Mouse (Mus musculus) heart, adult 18-20 months (tissue): ENCODE data around the gene Eef1a1. TPM values are rescaled to one million over a fixed set of nuclear protein-coding genes. Genes with fewer than 3 reads are reported as not detected.

ENCODE experiments used
- DNase-seq, 2 experiments: peaks; one replicate each; pipeline ENCODE4 v3.0.0; 2021 to 2022; ENCODE audit warnings: mixed read lengths in 1 of 2
- total RNA-seq, 2 experiments: library from RNA; stranded (reverse); gene quantifications; 2 replicates each; pipeline ENCODE4 v1.2.3; 2021

Eef1a1 gene
- total RNA-seq, 2 experiments from 2014 or later = 994 to 1,266 TPM

- DNase-seq = peak in 1 of 2 experiments; percentile 8
Observed at GRCm38 (mm10) chr9:78476531-78477020, 12.4 kb downstream of the Eef1a1 start.

DNA sequence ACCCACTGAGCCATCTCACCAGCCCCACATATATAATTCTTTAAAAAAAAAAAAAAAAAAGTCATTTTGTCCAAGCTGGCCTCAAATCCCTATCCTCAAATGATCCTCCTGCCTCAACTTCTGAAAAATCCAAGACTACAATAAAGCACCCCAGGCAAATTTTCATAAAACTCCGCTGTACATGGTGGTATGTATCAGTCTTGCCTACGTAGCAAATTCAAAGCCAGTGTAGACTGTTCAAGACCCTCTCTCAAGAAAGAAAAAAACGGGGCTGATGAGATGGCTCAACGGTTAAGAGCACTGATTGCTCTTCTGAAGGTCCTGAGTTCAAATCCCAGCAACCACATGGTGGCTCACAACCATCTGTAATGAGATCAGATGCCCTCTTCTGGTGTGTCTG, 13.1 kb downstream of the Eef1a1 start:
- DNase-seq = no peak

- no peak for DNase-seq
Observed at GRCm38 (mm10) chr9:78475383-78475780, 13.6 kb downstream of the Eef1a1 start.

- DNase-seq = no peak
Observed at GRCm38 (mm10) chr9:78474771-78475382, 14.1 kb downstream of the Eef1a1 start.

- no peak for DNase-seq
Observed at GRCm38 (mm10) chr9:78474270-78474669, 14.7 kb downstream of the Eef1a1 start.

DNA sequence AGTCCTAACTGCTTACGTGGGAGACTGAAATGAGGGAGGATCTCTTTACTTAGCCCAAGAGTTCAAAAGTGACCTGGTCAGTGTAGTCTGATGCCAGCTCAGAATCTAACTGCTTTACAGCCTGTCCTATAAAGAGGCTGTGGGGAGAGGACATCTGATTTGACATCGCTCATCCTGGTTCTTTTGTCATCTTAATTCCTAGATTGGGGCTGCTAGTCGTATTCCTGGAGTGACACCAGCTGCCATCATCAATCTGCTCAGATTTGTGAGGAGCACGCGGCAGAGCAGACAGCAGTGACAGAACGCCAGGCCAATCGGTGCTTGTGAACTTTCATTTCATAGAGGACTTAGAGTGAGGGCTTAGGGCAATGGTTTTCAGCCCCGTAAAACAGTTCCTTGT, 15.4 kb downstream of the Eef1a1 start:
- no peak for DNase-seq

GRCm38 (mm10) chr9:78465725-78466124, 23.2 kb downstream of the Eef1a1 start:
- DNase-seq = no peak

DNA sequence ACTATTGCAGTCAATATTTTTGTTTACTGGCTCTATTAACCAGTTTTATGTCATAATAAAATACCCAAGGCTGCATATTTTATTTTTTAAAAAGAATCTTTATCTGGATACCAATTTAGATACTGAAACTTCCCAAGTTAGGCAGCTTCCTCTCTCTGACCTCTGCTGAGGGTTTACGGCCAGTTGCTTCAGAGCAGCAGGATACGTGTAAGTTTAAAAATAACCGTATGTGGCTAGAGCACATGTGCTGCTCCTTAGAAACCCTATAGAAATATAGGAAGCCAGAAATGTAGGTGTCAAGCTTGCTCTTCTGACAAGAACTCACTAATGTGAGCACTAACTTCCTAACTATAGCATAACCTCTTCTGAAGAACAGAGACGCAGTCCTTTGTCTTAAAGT, 25.6 kb downstream of the Eef1a1 start:
- no peak for DNase-seq

DNA sequence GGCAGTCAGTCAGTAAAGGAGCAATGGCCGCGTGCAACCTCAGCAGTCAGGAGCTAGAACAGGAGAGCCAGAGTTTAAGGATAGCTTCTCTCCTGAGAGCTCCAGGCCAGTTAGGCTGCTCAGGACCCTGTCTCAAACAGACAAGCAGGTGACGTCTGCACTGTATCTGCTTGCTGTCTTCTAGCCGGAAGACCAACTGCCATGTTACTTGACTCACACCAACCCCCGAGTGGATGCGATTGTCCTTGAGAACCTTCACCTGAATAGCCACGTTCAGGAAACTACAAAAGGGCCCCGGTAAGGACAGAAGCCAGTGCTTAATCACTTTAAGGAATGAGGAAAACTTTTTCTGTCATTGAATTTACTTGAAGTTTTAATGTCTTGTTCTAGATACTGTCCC, 31.9 kb downstream of the Eef1a1 start:
- no peak for DNase-seq

DNA sequence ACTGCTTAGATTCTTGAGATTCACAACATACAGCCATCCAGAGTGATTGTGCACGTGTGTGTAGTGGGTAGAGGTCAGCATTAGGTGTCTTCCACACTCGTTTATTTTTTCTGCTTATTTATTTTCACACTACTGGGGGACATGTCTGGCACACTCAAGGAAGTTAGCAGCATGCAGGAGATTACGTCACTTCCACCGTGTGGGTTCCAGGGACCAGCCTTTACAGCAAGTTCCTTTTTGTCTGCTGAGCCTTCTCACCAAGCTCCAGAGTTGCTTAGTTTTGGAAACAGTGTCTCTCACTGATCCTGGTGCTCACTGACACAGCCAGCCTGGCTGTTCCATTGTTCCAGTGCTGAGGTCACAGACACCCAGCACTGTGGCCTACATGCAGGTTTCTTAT, 37.6 kb downstream of the Eef1a1 start:
- DNase-seq = peak in 1 of 2 experiments; percentile 56

DNA sequence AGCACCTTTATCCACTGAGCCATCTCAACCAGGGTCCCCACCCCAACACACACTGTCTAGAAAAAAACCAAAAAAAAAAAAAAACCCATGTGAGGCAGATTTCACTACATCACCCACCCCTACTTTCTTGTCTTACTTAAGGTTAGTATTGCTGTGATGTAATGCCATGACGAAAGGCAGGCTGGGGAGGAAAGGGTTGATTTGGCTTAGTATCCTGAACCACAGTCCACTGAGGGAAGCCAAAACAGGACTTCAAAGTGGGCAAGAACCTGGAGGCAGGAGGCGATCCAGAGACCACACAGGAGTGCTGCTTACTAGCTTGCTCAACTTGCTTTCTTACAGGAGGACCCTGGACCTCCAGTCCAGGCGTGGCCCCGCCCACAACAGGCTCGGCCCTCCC, 38.5 kb downstream of the Eef1a1 start:
- no peak for DNase-seq

- peak; percentile 93 to 94 for DNase-seq
Observed at GRCm38 (mm10) chr9:78447973-78448873, 40.7 kb downstream of the Eef1a1 start, which contains the start of the genes Mto1 and Gm17324. Mto1 (plus strand) TSS chr9:78448208. Gm17324 (minus strand) TSS chr9:78448786.

- DNase-seq = no peak
Observed at GRCm38 (mm10) chr9:78447606-78447972, 41.4 kb downstream of the Eef1a1 start.

DNA sequence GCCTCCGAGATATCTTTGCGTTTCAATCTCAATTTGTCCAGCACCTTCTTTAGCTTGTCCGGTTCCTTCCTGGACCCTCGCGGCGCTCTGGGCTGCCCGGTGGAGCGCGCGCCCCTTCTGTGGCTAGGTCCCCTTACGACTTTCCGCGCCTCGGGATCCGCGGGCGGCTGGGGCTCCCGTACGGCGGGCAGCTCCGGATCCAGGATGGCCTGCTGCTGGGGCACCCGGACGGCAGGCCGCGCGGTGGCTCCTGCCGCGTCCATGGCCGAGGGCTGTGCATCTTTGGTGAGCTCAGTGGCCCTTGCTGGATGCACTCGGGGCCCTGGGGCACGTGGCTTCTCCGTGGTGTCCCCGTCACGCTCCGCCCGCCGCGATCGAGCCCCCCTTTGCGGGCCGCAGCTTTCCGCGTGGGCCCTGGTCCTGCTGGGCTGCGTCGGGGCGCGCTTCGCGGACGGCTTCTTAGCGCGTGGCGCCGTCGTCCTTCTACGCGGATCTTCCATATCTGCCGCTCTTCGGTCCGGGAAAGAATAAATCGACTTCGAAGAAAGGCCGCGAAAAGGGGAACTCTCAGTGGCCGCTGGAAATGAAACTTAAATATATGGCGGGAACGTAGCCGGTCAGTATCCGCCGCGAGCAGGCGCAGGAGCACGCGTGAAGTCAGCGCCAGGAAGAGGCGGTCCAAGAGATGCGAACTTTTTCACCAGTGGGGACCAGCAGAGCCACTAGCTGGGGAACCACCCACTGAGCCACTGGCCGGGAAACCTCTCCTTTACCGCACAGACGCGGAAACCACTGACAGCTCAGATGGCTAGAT, 46.2 kb downstream of the Eef1a1 start, which contains the start of gene Cgas:
Cgas (minus strand) TSS at position 659 of the 814 bp plus-strand sequence.
- peak; percentile 86 to 91 for DNase-seq

DNA sequence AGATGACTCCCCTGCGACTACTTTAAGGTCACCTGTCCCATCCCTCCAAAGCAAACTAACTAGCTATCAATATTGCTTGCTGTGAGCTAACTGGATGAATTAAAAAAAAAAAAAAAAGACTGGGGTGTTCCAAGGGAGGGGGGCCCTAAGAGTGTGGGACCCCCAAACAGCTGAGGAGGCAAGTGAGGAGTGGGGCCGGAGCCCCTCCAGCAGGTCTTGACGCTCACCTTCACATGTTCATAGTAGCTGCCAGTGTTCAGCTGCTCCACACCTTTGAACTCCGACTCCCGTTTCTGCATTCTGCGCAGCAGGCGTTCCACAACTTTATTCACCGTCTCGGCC, 46.7 kb downstream of the Eef1a1 start:
- no peak for DNase-seq

DNA sequence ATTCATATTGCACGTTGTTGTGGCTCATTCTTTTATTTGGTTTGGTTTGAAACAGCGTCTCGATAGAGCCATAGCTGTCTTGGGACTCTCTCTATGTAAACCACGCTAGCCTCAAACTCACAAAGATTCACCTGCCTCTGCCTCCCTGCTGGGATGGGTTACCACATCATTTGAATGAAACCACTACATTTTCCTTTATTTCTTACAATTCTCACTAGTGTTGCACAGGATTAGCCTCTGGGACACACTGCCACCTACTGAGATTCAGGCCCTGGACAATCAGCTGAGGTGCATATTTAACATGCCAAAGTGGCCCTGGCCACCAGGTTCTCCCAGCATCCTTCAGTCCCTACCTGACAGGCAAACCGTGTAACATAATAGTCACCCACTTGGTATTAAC, 49.5 kb downstream of the Eef1a1 start:
- DNase-seq = no peak

DNA sequence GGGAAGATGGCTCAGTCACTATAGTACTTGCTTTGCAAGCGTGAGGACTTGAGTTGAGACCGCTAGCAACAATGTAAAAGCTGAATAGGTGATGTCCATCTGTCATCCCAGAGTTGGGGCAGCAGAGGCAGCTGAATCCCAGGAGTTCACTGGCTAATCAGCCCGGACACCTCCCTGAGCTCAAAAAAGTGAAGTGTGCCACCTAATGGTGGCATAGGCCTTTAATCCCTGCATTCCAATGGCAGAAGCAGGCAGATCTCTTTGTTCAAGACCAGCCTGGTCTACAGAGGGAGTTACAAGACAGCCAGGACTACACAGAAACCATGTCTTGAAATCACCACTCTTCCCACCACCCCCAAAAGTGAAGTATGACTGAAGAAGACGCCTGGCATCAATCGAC, 56.5 kb downstream of the Eef1a1 start:
- no peak for DNase-seq

DNA sequence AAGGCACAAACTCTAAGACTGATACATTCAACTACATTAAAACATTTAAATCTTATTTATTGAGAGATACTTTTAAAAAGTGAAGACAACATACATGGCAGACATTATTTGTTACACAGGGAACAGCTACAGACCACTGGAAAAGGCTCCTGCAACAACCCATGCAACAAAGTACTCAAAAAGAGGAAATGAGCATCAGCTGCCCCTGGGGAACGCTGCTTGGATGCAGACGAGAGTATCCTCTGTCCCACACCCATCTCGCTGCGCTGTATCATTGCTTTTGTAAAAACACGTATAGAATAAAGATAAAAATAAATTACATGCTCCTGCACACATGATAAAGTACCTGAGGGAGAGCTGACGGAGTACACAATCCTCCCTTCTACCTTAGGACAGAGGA, 58.5 kb downstream of the Eef1a1 start:
- no peak for DNase-seq

DNA sequence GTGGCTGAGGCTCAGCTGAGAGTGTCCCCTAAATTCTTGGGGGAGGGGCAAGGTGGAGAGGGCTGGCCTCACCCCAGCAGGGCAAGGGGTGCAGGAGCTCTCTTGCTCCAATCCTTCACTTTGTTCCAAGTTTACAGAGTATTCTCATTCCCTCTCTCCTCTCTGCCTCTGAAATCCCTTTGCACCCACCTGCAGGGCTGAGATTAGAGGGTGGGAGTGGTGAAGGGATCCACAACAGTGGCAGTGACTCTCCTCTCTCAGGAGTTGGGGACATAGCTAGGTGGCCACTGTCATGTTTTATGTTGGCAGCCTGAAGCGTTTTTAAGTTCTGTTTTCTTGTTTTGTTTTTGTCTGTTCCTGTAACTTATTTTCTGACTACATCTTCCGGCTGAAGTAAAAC, 59.4 kb downstream of the Eef1a1 start:
- no peak for DNase-seq

DNA sequence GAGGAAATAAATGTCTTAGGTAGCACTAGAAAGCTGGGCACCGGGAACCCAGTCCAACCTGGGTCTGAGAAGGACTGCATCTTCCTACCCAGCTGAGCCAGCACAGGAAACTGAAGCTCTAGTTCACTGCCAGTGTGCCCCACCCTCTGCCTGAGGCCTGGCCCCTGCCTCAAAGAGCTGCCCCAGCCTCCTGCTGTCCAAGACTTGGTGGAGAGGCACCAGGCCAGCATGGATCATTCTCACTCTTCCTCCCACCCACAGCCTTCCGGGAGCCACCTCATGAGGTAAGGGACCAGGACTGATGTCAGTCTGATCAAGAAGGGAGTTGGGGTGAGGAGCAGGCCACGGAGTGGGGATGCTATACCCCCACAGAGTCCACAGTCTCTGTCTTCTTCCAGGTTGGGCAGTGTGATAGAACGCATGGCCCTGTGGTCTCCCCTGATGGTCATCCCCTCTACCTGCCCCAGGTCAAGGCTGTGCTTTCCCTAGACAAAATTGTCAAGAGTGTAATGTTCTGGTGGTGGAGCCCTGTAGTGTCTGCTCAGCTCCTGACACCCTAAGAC, 60.0 kb downstream of the Eef1a1 start:
- no peak for DNase-seq
